Mouse (Mus musculus) kidney, postnatal 0 days (tissue): ENCODE data around the gene Eif3a. TPM values are rescaled to one million over a fixed set of nuclear protein-coding genes. Genes with fewer than 3 reads are reported as not detected.

Experiments used
- ATAC-seq: fragments of 200-750 bp; cut with Nextera tagmentation; replicated peaks from 2 replicates; pipeline ENCODE4 v1.8.0; 2017; ENCODE audit warnings: low read depth, moderate number of reproducible peaks, moderate TSS enrichment, moderate library complexity; ENCODE audit not compliant: low FRiP score
- DNase-seq: peaks from one replicate; pipeline ENCODE4 v3.0.0-alpha.2; 2016; ENCODE audit warnings: low spot score
- H3K27ac ChIP-seq: fragments of 300-500 bp; sonication (generic); 2 replicates; pipeline ENCODE4 v1.5.1; 2014; ENCODE audit warnings: mild to moderate bottlenecking
- H3K27me3 ChIP-seq: fragments of 300-500 bp; sonication (generic); 2 replicates; pipeline ENCODE4 v1.6.1; 2014; ENCODE audit warnings: low read length, mixed read lengths; ENCODE audit not compliant: insufficient read depth
- H3K36me3 ChIP-seq: fragments of 300-500 bp; sonication (generic); 2 replicates; pipeline ENCODE4 v1.6.1; 2014; ENCODE audit warnings: low read length, mixed read lengths; ENCODE audit not compliant: insufficient read depth
- H3K4me1 ChIP-seq: fragments of 300-500 bp; sonication (generic); replicated peaks from 2 replicates; pipeline ENCODE4 v1.6.1; 2014; ENCODE audit warnings: antibody characterized with exemption, low read length, mixed read lengths; ENCODE audit not compliant: insufficient read depth
- H3K4me2 ChIP-seq: fragments of 300-500 bp; sonication (generic); 2 replicates; pipeline ENCODE4 v1.6.1; 2014; ENCODE audit warnings: mild to moderate bottlenecking, low read length, moderate library complexity, mixed read lengths
- H3K4me3 ChIP-seq: fragments of 300-500 bp; sonication (generic); replicated peaks from 2 replicates; pipeline ENCODE4 v1.5.1; 2014; ENCODE audit warnings: low read depth, low read length
- H3K9ac ChIP-seq: fragments of 300-500 bp; sonication (generic); 2 replicates; pipeline ENCODE4 v1.6.1; 2014; ENCODE audit warnings: low read depth, low read length
- H3K9me3 ChIP-seq: fragments of 300-500 bp; sonication (generic); replicated peaks from 2 replicates; pipeline ENCODE4 v1.6.1; 2016; ENCODE audit warnings: low read length, inconsistent platforms, mixed read lengths
- CTCF ChIP-seq: IDR thresholded peaks from 2 replicates; pipeline ENCODE4 v1.5.1; 2016; ENCODE audit warnings: antibody characterized with exemption, low read depth, mild to moderate bottlenecking, moderate library complexity
- WGBS: fragments of 180-500 bp; shearing (Covaris S2); extraction: QIAGEN DNeasy Blood & Tissue Kit; methylation state at CpG from one replicate; pipeline ENCODE4 v1.1.7; 2014; 5-methylcytosine and 5-hydroxymethylcytosine counted together
- microRNA-seq: library from miRNA; unstranded; fragments of <30 nt; microRNA quantifications from one replicate; pipeline ENCODE4, GENCODE M21; 2016
- polyA plus RNA-seq: library from polyadenylated mRNA; unstranded; fragments of >200 nt; fragmentation: Nextera tagmentation; extraction: Ambion mirVana; gene quantifications from 2 replicates; pipeline ENCODE4 v1.2.1, GENCODE M21; 2015

The Eif3a gene
- polyA plus RNA-seq, 1 experiment from 2014 or later = 97.2 TPM

- Histone ChIP-seq H3K4me3 (no peak overlapping the region), H3K9ac (no peak overlapping the region), H3K36me3 (no peaks in the 10 kb centered on the region), H3K9me3 (no peaks in the 10 kb centered on the region), H3K27me3 (no peaks in the 10 kb centered on the region), H3K4me2 (no peak overlapping the region), H3K27ac (no peak overlapping the region), H3K4me1 (no peaks in the 10 kb centered on the region)
- DNase-seq (no peak), ATAC-seq (no peak)
- WGBS = 94% methylated on average over 2 of the region's 2 CpGs
- TF ChIP-seq CTCF = no peak
These were observed 74.1 kb downstream of the Eif3a start for GRCm38 (mm10) chr19:60716381-60716780.

- Histone ChIP-seq H3K4me1 (no peaks in the 10 kb centered on the region), H3K9ac (no peak overlapping the region), H3K27ac (no peak overlapping the region), H3K27me3 (no peaks in the 10 kb centered on the region), H3K4me2 (no peak overlapping the region), H3K4me3 (no peak overlapping the region), H3K9me3 (no peaks in the 10 kb centered on the region), H3K36me3 (no peaks in the 10 kb centered on the region)
- no peak for DNase-seq
- no peak for ATAC-seq
- 78% methylated on average over 2 of the region's 2 CpGs for WGBS
- no peak for TF ChIP-seq CTCF
These were observed 77.9 kb downstream of the Eif3a start for GRCm38 (mm10) chr19:60712577-60712976.

Small RNAs within 50 kb of the gene (microRNA-seq; reads per million reads assigned to microRNA genes)
- gene mmu-mir-3084-1 = not detected

Other genes starting within 250 kb of the Eif3a start
- 17.8 and 20.0 TPM in 2 replicates for gene Cacul1, start 209.6 kb downstream of the Eif3a start, polyA plus RNA-seq
- 0.69 and 0.75 TPM in 2 replicates for gene Nanos1, start 34.7 kb downstream of the Eif3a start, polyA plus RNA-seq
- gene Fam45a, start 20.9 kb upstream of the Eif3a start, polyA plus RNA-seq = 26.5 and 29.1 TPM in 2 replicates
- gene Sfxn4, start 70.8 kb upstream of the Eif3a start, polyA plus RNA-seq = 8.3 and 8.7 TPM in 2 replicates
- 190 and 193 TPM in 2 replicates for gene Prdx3, start 83.9 kb upstream of the Eif3a start, polyA plus RNA-seq
- gene Grk5, start 99.1 kb upstream of the Eif3a start, polyA plus RNA-seq = 2.3 and 2.9 TPM in 2 replicates